Mouse (Mus musculus) megakaryocyte, embryonic 14.5 days (primary cell): ENCODE measurements at regions not wholly inside any gene's neighbourhood (a gene's known extent, or its start where the extent isn't known, plus 50 kb on each side); places are given as distances from the start of the nearest gene placed in this dataset.

Experiments used
- FLI1 ChIP-seq: IDR thresholded peaks from 2 replicates; pipeline ENCODE4 v1.6.1; 2012; ENCODE audit warnings: low read length, inconsistent platforms, mixed read lengths
- GATA1 ChIP-seq: IDR thresholded peaks from 3 replicates; pipeline ENCODE4 v1.6.1; 2012; ENCODE audit warnings: mixed read lengths, low read length, inconsistent platforms, borderline replicate concordance

- TF ChIP-seq GATA1 (no peak), FLI1 (no peak)
These were observed 97.8 kb upstream of the Fut8 start for GRCm38 (mm10) chr12:77140141-77140540.
